Mouse (Mus musculus) CH12.LX (cell line): ENCODE data around the gene Ppm1l. TPM values are rescaled to one million over a fixed set of nuclear protein-coding genes. Genes with fewer than 3 reads are reported as not detected.

Source experiments
- DNase-seq: peaks from one replicate; pipeline ENCODE4 v3.0.0-alpha.2; 2013; ENCODE audit errors: extremely low read depth
- H3K27ac ChIP-seq: 2 replicates; pipeline ENCODE4 v1.5.1; 2012; ENCODE audit warnings: low read depth, mild to moderate bottlenecking, control low read depth, moderate library complexity; ENCODE audit not compliant: insufficient read depth
- H3K27me3 ChIP-seq: replicated peaks from 2 replicates; pipeline ENCODE3; 2012; ENCODE audit warnings: inconsistent platforms
- H3K36me3 ChIP-seq, 2 experiments: replicated peaks in 1 of 2; 2 replicates each; pipeline versions ENCODE3 to v1.6.1; 2012; ENCODE audit warnings: inconsistent platforms in 1 of 2, low read length in 1 of 2, mild to moderate bottlenecking in 1 of 2, mixed read lengths in 1 of 2, moderate library complexity in 1 of 2; ENCODE audit not compliant: control insufficient read depth in 1 of 2, insufficient read depth in 1 of 2
- H3K4me1 ChIP-seq, 2 experiments: 2 replicates each; pipeline ENCODE4 v1.6.1; 2012; ENCODE audit warnings: inconsistent platforms in 1 of 2, moderate library complexity in 1 of 2; ENCODE audit not compliant: insufficient read depth in 2 of 2, control insufficient read depth in 1 of 2
- H3K4me2 ChIP-seq: 2 replicates; pipeline ENCODE4 v1.6.1; 2012; ENCODE audit warnings: low read depth, mild to moderate bottlenecking, control low read depth; ENCODE audit not compliant: poor library complexity, insufficient read depth, severe bottlenecking
- H3K4me3 ChIP-seq, 3 experiments: fragments of 150-350 bp in 1 of 3; sonication (generic) in 1 of 3; replicated peaks in 1 of 3; 2 replicates each; pipeline versions ENCODE3 to v1.5.1; 2011 to 2012; ENCODE audit warnings: low read depth in 2 of 3, low read length in 2 of 3, mild to moderate bottlenecking in 2 of 3, moderate library complexity in 2 of 3, control low read depth in 1 of 3, improper control_type of control experiment in 1 of 3, inconsistent platforms in 1 of 3, mixed read lengths in 1 of 3; ENCODE audit not compliant: poor library complexity in 1 of 3
- H3K79me2 ChIP-seq: replicated peaks from 2 replicates; pipeline ENCODE4 v1.6.1; 2012; ENCODE audit warnings: mild to moderate bottlenecking, moderate library complexity; ENCODE audit not compliant: control insufficient read depth, poor library complexity, insufficient read depth, severe bottlenecking; ENCODE audit errors: extremely low read depth
- H3K9ac ChIP-seq: 2 replicates; pipeline ENCODE4 v1.6.1; 2012; ENCODE audit warnings: low read depth, mild to moderate bottlenecking, control low read depth, moderate library complexity; ENCODE audit not compliant: insufficient read depth
- H3K9me3 ChIP-seq: replicated peaks from 2 replicates; pipeline ENCODE3; 2012; ENCODE audit warnings: low read length, inconsistent platforms, mixed read lengths
- CHD1 ChIP-seq: IDR thresholded peaks from 2 replicates; pipeline ENCODE4 v1.6.1; 2012; ENCODE audit warnings: low read depth, low read length, improper control_type of control experiment, inconsistent platforms
- ELF1 ChIP-seq: IDR thresholded peaks from 2 replicates; pipeline ENCODE4 v1.6.1; 2014; ENCODE audit warnings: low read depth, mild to moderate bottlenecking, inconsistent platforms, low read length, improper control_type of control experiment
- EP300 ChIP-seq: IDR thresholded peaks from 2 replicates; pipeline ENCODE4 v1.6.1; 2011; ENCODE audit warnings: low read length, improper control_type of control experiment
- GABPA ChIP-seq: IDR thresholded peaks from 2 replicates; pipeline ENCODE4 v1.6.1; 2012; ENCODE audit warnings: low read depth, low read length, improper control_type of control experiment, inconsistent platforms; ENCODE audit not compliant: insufficient replicate concordance
- JUN ChIP-seq: IDR thresholded peaks from 2 replicates; pipeline ENCODE4 v1.6.1; 2011; ENCODE audit warnings: low read depth, mild to moderate bottlenecking, low read length, improper control_type of control experiment, moderate library complexity; ENCODE audit not compliant: insufficient read depth
- JUND ChIP-seq: conservative IDR thresholded peaks from 2 replicates; pipeline ENCODE4 v1.6.1; 2011; ENCODE audit warnings: low read depth, low read length, improper control_type of control experiment
- MAFK ChIP-seq: IDR thresholded peaks from 2 replicates; pipeline ENCODE4 v1.6.1; 2011; ENCODE audit warnings: low read length, improper control_type of control experiment; ENCODE audit not compliant: insufficient replicate concordance
- MAX ChIP-seq: IDR thresholded peaks from 2 replicates; pipeline ENCODE4 v1.6.1; 2011; ENCODE audit warnings: low read length, improper control_type of control experiment
- MXI1 ChIP-seq: IDR thresholded peaks from 2 replicates; pipeline ENCODE4 v1.6.1; 2011; ENCODE audit warnings: mild to moderate bottlenecking, low read depth, low read length, improper control_type of control experiment
- MYC ChIP-seq: IDR thresholded peaks from 2 replicates; pipeline ENCODE4 v1.6.1; 2011; ENCODE audit warnings: low read depth, mild to moderate bottlenecking, improper control_type of control experiment, low read length
- NELFE ChIP-seq: IDR thresholded peaks from 2 replicates; pipeline ENCODE4 v1.6.1; 2011; ENCODE audit warnings: low read depth, low read length, improper control_type of control experiment
- PAX5 ChIP-seq: IDR thresholded peaks from 2 replicates; pipeline ENCODE4 v1.6.1; 2012; ENCODE audit warnings: low read length, inconsistent platforms, mixed read lengths
- RAD21 ChIP-seq: IDR thresholded peaks from 2 replicates; pipeline ENCODE4 v1.6.1; 2011; ENCODE audit warnings: low read depth, mild to moderate bottlenecking, low read length, improper control_type of control experiment, moderate library complexity
- SIN3A ChIP-seq: IDR thresholded peaks from 2 replicates; pipeline ENCODE4 v1.6.1; 2012; ENCODE audit warnings: low read length, improper control_type of control experiment, inconsistent platforms
- TBP ChIP-seq: conservative IDR thresholded peaks from 2 replicates; pipeline ENCODE4 v1.6.1; 2011; ENCODE audit warnings: low read depth, low read length, improper control_type of control experiment
- USF2 ChIP-seq: conservative IDR thresholded peaks from 2 replicates; pipeline ENCODE4 v1.6.1; 2011; ENCODE audit warnings: low read depth, low read length, improper control_type of control experiment
- ZKSCAN1 ChIP-seq: IDR thresholded peaks from 2 replicates; pipeline ENCODE4 v1.6.1; 2012; ENCODE audit warnings: low read depth, inconsistent platforms, low read length, improper control_type of control experiment, borderline replicate concordance
- dilution Hi-C: fragments of 300-500 bp; cut with MboI; formaldehyde crosslinking; loops from 2 replicates; pipeline ENCODE4 v1.14.3; 2020; ENCODE audit warnings: low sequenced_read_pairs; ENCODE audit not compliant: extremely low pct_unique_long_range_greater_than_20kb, extremely low pct_ligation_motif_present
- in situ Hi-C: fragments of 300-500 bp; cut with MboI; formaldehyde crosslinking; loops from 3 replicates; pipeline ENCODE4 v1.14.3; 2019; ENCODE audit warnings: low sequenced_read_pairs, low pct_ligation_motif_present, low pct_unique_long_range_greater_than_20kb, mixed read lengths
- polyA plus RNA-seq: library from polyadenylated mRNA; unstranded; fragments of >175 nt; gene quantifications from 2 replicates; pipeline ENCODE4 v1.2.1, GENCODE M21; 2012; ENCODE audit warnings: low read depth; ENCODE audit not compliant: insufficient read length
- total RNA-seq, 2 experiments: library from RNA; depleted of rRNA; stranded (reverse); fragments of 300-350 nt in 1 of 2; fragments of >200 nt in 1 of 2; gene quantifications; 2 replicates each; pipeline ENCODE4 v1.2.3; 2012 to 2014

Gene Ppm1l
- total and polyA plus RNA-seq, 3 experiments = 0.68 to 2.4 (median 1.7) TPM

- dilution Hi-C loops = no loop called here
- TF ChIP-seq GABPA = no peak
- TF ChIP-seq JUN = no peak
- no peak for TF ChIP-seq CHD1
- no peak for TF ChIP-seq NELFE
These were observed 149.1 kb downstream of the Ppm1l start for GRCm38 (mm10) chr3:69465751-69466150.

GRCm38 (mm10) chr3:69468280-69469008 lies 151.8 kb downstream of the Ppm1l start:
- Histone ChIP-seq H3K4me3 (no peak overlapping the region), H3K79me2 (no peaks in the 10 kb centered on the region), H3K4me1 (no peaks in the 10 kb centered on the region), H3K27me3 (no peaks in the 10 kb centered on the region), H3K9me3 (no peaks in the 10 kb centered on the region), H3K36me3 (no peaks in the 10 kb centered on the region), H3K27ac (no peak overlapping the region), H3K9ac (no peak overlapping the region), H3K4me2 (no peak overlapping the region)
- in situ Hi-C loops = no loop called here
- DNase-seq = no peak
- dilution Hi-C loops = no loop called here
- TF ChIP-seq GABPA (no peak), EP300 (no peak), SIN3A (no peak), JUND (no peak), TBP (no peak), MAX (no peak), NELFE (no peak), PAX5 (no peak), ELF1 (no peak), USF2 (no peak), MAFK (no peak), MYC (no peak), MXI1 (no peak), CHD1 (no peak), RAD21 (no peak), ZKSCAN1 (no peak)

More at GRCm38 (mm10) chr3:69465751-69466150, 149.1 kb downstream of the Ppm1l start:
- no peak overlapping the region for H3K9ac ChIP-seq
- H3K79me2 ChIP-seq = no peaks in the 10 kb centered on the region
- no peaks in the 10 kb centered on the region for H3K9me3 ChIP-seq
- no peak overlapping the region for H3K4me2 ChIP-seq
- no peak for DNase-seq
- H3K4me3 ChIP-seq = no peak overlapping the region
- H3K27me3 ChIP-seq = no peaks in the 10 kb centered on the region
- H3K36me3 ChIP-seq = no peaks in the 10 kb centered on the region
- H3K27ac ChIP-seq = no peak overlapping the region
- in situ Hi-C loops = no loop called here
- no peaks in the 10 kb centered on the region for H3K4me1 ChIP-seq
